Mouse (Mus musculus) bone marrow macrophage, adult 2 months (primary cell): Measurements from ENCODE around the gene Kif1b.

ENCODE experiments used
- CTCF ChIP-seq: IDR thresholded peaks from 2 replicates; pipeline ENCODE4 v1.5.1; 2012; ENCODE audit warnings: low read depth, mild to moderate bottlenecking, low read length, moderate library complexity
- POLR2A ChIP-seq: IDR thresholded peaks from 2 replicates; pipeline ENCODE4 v1.6.1; 2012; ENCODE audit warnings: mild to moderate bottlenecking, low read depth, low read length, borderline replicate concordance

DNA sequence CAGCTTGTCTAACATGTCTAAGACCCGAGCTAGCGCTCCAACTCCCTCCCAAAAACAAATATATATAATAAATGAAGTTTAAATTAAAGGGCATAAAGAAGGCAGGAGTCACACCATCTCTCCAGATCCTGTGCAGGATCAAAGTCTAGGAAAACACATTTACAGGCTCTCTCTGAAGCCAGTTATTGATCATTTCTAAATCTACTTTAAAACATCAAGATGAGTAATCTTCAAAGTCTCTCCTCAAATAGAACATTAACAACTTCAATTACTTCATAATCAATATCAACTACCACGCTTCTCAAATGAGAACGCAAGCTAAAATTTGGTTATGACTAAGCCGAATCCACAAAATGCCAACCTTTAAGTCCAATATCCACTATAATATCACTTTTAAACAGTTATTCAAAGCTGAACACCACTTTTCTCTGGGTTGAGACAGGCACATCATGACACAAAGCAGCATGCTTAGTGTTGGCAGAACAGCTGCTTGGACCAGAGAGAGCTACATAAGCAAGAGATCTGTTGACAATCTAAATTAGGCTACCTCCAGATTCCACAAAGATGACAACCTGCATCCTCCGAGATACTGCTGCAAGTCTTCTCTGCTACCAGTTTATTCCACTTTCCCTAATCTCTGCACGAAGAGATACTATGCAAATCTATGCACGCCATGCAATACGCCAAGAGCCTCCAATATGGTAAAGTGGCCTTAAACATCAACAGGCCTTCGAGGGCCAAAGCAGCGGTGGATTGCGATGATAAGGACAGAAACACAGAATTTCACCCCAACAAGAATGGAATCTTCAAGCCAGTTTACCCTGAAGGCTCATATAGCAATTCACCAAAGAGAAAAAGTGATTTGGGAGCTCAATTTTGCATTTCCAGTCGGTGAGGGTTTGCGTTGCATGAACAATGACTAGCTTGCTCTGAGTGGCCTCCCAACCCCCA is 1.5 kb downstream of the Kif1b start:
- TF ChIP-seq POLR2A, result no peak
- no peak for TF ChIP-seq CTCF
